Mouse (Mus musculus) right cerebral cortex, adult 2 months (tissue): ENCODE results near the gene Arhgdia.
A peak's percentile ranks its signal among the peaks of the same experiment; 100 is the strongest.

Source experiments
- DNase-seq, 2 experiments: peaks; one replicate each; pipeline ENCODE4 v3.0.0; 2021 to 2022; ENCODE audit warnings: low spot score in 2 of 2

Arhgdia gene

DNA sequence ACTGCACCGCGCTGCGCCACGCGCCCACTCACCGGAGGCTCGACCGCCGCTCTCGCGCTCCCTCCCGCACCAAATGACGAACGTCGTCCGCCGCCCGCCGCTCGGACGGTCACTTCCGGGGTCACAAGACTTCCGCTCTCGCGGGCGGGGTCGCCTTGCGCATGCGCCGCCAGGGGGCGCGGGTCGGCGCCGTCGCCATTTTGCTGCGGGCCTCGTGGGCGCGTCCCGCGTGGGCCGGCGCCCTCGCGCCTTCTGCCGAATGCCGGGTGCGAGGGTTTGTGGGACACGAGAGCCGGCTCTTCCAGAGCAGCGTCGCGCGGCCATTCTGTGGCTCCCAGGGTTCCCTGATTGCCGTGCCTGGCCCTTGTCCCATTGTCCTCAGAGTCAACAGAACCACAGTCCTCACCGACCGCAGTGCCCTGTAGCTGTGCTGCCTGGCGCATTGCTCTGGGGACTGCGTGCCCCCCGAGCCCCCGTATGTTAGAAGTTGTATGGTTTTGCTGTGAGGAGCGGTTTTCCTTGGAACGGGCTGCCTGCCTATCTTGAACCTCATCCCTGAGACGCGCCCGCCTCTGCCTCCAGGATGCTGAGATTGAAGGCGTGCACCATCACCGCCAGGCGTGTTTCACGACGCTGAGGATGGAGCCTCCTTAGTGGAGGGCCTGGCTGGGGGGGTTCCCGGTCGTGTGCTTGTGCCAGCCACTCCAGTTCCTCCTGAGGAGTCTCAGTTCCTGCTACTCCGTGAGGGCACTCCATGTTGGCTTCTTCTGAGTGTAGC, at the start of gene Arhgdia:
TSS of gene Arhgdia (minus strand) at position 135 of the 778 bp plus-strand sequence.
- peak; percentile 89 for DNase-seq

GRCm38 (mm10) chr11:120630401-120630871, 49.0 kb upstream of the Arhgdia start:
- no peak for DNase-seq

- DNase-seq, result no peak
Observed at GRCm38 (mm10) chr11:120629911-120630310, 48.5 kb upstream of the Arhgdia start.

- no peak for DNase-seq
Observed at GRCm38 (mm10) chr11:120629341-120629730, 47.9 kb upstream of the Arhgdia start.

DNA sequence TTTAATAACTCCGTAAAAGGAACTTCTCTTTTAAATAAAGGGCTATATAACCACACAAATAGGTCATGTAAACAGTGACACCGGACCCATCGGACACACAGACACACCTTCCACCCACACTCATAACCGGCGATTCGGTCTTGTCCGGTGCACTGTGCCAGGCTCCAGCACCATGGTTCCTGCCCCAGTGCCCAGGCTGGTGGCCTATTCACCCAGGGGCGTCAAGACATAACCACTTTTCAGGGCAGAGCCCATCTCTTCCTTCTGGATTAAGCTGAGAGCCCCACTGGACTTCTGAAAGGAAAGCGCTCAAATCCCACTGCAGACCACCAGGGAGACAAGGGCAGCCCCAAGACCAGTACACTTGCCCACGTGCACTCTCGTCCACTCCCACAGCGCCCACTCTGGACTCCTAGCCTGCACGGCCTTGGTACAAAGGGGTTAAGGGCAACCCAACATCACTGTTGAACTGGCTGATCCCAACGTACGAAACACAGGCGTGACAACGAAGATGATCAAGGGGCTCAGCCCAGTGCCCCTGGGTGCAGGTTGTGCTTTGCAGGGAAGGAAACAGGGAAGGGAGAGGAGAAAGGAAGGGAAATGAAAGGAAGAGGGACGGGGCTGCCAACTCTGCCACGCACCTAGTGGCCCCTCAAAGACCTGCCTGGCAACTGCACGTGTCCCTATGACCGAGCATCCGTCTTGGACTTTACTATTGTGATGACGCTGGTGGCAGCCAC, 47.3 kb upstream of the Arhgdia start:
- no peak for DNase-seq

DNA sequence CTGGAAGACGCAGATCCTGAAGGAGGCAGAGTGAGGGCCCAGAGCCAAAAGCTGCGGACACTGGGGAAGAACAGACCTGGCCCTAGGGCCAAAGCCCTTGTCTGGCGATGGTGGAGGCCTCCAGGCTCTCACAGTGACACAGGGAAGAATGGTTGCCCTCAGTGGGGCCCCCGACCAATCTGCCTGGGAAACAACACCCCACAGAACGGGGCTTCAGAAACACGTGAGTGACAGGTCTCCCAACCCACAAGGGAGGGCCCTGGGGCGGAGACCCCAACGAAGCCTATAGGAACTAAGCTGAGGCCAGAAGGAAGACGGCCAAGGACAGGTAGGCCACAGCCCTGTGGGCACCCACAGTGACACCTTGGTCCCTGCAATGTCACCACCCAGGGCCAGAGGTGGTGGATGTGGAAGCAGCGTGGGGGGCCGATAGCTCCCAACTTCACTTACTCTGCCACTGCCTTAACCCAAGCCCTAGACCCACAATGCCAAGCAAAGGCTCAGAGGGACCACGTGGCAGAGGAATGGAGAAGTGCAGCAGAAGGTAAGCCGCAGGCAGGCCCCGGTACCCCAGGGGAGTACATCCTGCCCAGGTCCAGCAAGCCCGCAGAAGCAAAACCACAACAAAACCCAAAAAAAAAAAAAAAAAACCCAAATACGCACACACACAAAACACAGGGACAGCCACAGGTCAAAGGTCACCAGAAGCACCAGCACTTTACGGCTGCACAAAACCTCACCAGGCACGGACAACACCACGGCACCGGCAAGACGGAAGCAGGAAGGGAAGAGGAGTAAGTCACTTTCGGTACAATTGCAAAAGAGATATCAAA, 46.3 kb upstream of the Arhgdia start:
- DNase-seq, result no peak

DNA sequence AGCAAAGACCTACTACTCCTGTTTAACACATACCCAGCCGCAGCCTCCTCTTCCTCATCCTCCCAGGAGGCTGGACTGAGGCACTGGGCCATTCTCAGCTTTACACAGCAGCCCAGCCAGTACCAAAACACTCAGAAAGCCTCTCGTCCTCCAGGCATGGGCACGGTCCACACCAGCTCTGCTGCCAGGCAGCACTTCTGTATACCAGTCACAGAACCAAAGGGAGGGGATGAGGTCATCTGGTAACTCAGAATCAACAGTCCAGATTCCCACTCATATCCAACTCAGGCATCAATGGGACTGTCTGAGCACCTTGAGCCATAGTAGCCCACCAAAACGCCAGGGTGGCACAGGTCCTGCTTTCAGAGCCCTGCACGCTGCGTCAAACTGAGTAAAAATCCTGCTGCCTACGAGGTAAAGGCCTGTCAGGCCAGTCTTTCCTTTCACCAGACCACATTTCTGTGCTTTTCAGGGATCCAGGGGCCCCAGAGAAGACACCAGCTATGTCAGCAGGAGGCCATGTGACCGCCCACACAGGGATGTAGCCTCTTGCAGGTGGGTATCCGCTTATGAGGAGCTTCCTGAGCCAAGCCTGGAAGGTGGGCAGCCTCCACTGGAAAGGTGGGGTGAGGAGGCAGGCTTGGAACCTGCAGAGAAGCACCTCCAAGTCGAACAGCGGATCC, 45.5 kb upstream of the Arhgdia start:
- DNase-seq, result no peak

DNA sequence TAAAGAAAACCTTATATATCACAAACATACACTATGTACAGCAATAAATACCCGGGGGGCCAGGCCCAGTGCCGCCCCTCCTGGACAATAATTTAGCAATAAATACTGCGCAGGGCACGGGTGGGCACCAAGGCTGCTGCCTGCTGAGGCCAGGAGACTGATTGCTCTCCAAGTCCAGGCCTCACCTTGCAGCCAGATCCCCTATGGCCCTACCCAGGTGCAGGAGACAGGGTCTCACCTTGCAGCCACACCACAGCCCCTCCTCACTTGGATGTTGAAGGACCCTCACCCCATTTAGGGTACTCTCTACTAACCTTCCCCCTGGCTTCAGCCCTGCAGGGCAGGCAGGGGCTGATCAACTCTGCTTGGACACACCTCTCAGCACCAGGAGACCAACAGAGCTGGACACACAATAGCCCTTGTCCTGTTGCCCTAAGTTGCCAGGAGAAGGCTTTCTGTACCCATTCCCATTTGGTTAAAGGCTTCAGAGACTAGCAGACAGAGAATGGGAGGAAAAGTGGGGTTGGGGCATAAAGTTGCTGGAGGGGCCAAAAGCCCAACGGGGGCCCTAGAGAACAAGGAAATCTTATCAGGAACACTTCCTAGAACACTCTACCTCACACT, 43.8 kb upstream of the Arhgdia start, which contains the start of gene Sirt7:
TSS of gene Sirt7 (minus strand) at position 89 of the 624 bp plus-strand sequence.
- no peak for DNase-seq

DNA sequence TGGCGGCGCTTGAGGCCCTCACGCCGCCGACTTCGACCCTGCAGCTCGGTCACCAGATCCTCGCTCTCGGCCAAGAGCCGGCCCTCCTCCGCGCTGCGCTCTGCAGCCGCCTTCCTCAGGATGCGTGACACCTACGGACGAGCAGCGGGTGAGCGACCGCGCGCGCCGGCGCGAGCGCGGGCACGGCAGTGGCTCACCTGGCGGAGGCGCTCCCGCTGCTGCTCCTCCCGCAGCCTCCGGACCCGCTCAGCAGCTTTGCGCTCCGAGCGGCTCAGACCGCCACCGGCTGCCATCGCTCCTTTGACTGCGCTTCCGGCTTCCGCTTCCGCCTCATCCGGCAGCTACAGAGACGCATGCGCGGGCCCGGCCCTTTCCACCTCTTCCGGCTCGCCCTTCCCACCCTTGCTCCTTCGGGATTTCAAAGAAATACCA, 43.3 kb upstream of the Arhgdia start:
- DNase-seq, result peak; percentile 84 to 85

GRCm38 (mm10) chr11:120623961-120624679, 42.7 kb upstream of the Arhgdia start:
- DNase-seq, result peak; percentile 64 to 73

DNA sequence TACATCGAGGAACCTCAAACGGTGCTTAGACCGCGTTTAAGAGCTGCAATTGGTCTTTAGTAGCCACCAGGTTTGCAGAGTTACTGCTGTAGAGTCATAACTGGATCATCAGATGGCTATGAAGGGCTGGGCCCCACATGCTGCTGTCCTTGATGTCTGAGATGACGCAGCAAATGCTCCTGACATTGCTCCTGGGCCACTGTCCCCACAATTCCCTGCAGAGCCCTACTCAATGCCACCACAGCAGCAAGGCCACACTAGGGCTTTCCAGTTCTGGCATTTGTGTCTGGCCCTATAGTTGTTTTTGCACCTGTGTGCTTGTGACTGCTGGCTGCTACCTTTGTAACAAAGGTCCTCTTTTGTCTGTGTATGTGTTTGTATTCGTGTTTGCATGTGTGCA, 41.4 kb upstream of the Arhgdia start:
- no peak for DNase-seq

DNA sequence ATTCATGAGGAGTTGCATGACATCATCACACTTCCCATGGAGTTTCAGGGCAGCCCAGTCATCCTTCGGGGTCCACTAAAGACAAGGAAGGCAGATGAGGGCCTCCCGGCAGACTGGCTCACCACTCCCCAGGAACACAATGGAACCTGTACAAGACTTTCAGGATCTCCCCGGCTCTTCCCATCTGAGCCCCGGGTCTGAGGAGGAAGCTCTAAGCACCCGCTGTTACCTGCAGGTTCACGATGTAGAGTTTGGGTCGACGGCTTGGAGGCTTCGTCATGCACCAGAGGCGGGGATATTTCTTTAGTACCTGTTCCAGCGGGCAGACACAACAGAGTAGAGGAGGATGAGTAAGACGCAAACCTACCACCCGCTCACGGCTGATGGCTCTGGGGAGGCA, 38.8 kb upstream of the Arhgdia start:
- no peak for DNase-seq

- DNase-seq, result no peak
Observed at GRCm38 (mm10) chr11:120618619-120619535, 37.5 kb upstream of the Arhgdia start.

DNA sequence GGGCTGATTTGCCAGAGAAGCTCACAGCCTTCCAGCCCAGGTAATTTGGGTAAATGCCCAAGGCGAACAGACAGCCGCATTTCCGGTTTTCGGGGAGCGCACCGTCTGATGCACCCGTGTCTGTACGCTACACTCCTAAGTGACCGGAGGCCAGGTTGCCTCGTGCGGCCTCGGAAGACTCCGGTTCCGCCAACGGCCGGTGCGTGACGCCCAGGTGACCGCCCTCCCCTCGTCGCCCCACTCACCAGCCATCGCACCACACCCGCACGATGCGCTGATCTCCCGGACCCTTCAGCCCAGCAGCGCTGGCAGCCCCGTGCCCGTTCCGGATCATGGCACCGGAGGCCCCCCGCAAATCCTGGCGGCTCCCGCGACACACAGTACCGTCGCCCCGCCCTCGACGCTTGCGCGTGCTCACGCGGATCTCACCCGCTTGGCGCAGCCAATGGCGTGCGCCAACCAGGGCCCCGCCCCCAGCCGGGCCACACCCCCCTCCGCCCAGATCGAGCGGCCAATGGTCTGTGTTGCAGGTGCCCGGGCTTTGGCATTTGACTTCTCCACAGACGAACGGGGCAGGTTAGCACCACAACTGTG, 36.2 kb upstream of the Arhgdia start, which contains the start of gene Pcyt2:
TSS of gene Pcyt2 (minus strand) at position 418 of the 594 bp plus-strand sequence.
- peak; percentile 89 to 91 for DNase-seq

GRCm38 (mm10) chr11:120616617-120617294, 35.3 kb upstream of the Arhgdia start:
- DNase-seq, result no peak

GRCm38 (mm10) chr11:120615606-120616203, 34.3 kb upstream of the Arhgdia start:
- DNase-seq, result no peak

GRCm38 (mm10) chr11:120615167-120615566, 33.7 kb upstream of the Arhgdia start:
- no peak for DNase-seq

GRCm38 (mm10) chr11:120613976-120614375, 32.6 kb upstream of the Arhgdia start:
- no peak for DNase-seq
